Mouse (Mus musculus) lung, adult 2 months (tissue): ENCODE measurements around the gene Tbx3. TPM values are rescaled to one million over a fixed set of nuclear protein-coding genes. Genes with fewer than 3 reads are reported as not detected.

Experiments
- DNase-seq: peaks from one replicate; pipeline ENCODE4 v3.0.0; 2022
- H3K4me1 ChIP-seq: fragments of 200-500 bp; 2 replicates; pipeline ENCODE4 v1.6.1; 2011; ENCODE audit warnings: low read length; ENCODE audit not compliant: control insufficient read depth, insufficient read depth
- H3K4me3 ChIP-seq: fragments of 200-500 bp; replicated peaks from 2 replicates; pipeline ENCODE3; 2011; ENCODE audit warnings: low read depth, mild to moderate bottlenecking, control low read depth, low read length; ENCODE audit errors: extremely low read depth
- CTCF ChIP-seq: fragments of 200-500 bp; IDR thresholded peaks from 2 replicates; pipeline ENCODE4 v1.5.1; 2011; ENCODE audit warnings: mild to moderate bottlenecking, low read length, control low read depth; ENCODE audit not compliant: insufficient read depth
- POLR2A ChIP-seq: fragments of 200-500 bp; IDR thresholded peaks from 2 replicates; pipeline ENCODE4 v1.6.1; 2011; ENCODE audit warnings: low read depth, mild to moderate bottlenecking, control low read depth, low read length, borderline replicate concordance; ENCODE audit errors: extremely low read depth
- WGBS: fragments of 180-500 bp; shearing (Covaris S2); methylation state at CpG from one replicate; pipeline ENCODE4 v1.1.7; 2018; 5-methylcytosine and 5-hydroxymethylcytosine counted together
- polyA plus RNA-seq: library from polyadenylated mRNA; depleted of rRNA; stranded (reverse); fragments of >200 nt; gene quantifications from 2 replicates; pipeline ENCODE4 v1.2.3, GENCODE M21; 2012; rRNA removed

Gene Tbx3
- 135 and 160 TPM in 2 replicates for polyA plus RNA-seq

GRCm38 (mm10) chr5:119670566-119671108 lies at the start of gene Tbx3:
Tbx3 (plus strand) TSS chr5:119670669.
- under 1% methylated on average over 43 of the region's 43 CpGs for WGBS
- Histone ChIP-seq H3K4me1 (peaks cover 13% of the 10 kb centered on the region), H3K4me3 (peak within 1 kb of the TSS; percentile 77)
- peak; percentile 84 for DNase-seq
- TF ChIP-seq CTCF (0 out of 2 replicates have a peak, but pooled peaks have one; percentile 31), POLR2A (peak; percentile 73)

- 71% methylated on average over 1 of the region's 1 CpGs for WGBS
- TF ChIP-seq CTCF (no peak), POLR2A (no peak)
Measured at GRCm38 (mm10) chr5:119622076-119622475, 48.4 kb upstream of the Tbx3 start.

GRCm38 (mm10) chr5:119624554-119624953 lies 45.9 kb upstream of the Tbx3 start:
- Histone ChIP-seq H3K4me3 (no peak overlapping the region), H3K4me1 (peaks cover 3% of the 10 kb centered on the region; the same call in 1 of the 2 replicates)
- WGBS, result 67% methylated on average over 1 of the region's 1 CpGs
- TF ChIP-seq POLR2A (no peak), CTCF (no peak)
- DNase-seq, result no peak

More at GRCm38 (mm10) chr5:119622076-119622475, 48.4 kb upstream of the Tbx3 start:
- no peak for DNase-seq
- Histone ChIP-seq H3K4me3 (no peak overlapping the region), H3K4me1 (peaks cover 3% of the 10 kb centered on the region; the same call in 1 of the 2 replicates)

- 29% methylated on average over 13 of the region's 13 CpGs for WGBS
- no peak overlapping the region for H3K4me3 ChIP-seq
- no peak for TF ChIP-seq CTCF
- no peak for TF ChIP-seq POLR2A
- peaks cover 3% of the 10 kb centered on the region; the same call in 1 of the 2 replicates for H3K4me1 ChIP-seq
- no peak for DNase-seq
Measured at GRCm38 (mm10) chr5:119625603-119626002, 44.9 kb upstream of the Tbx3 start.

- DNase-seq, result no peak
- Histone ChIP-seq H3K4me3 (no peak overlapping the region), H3K4me1 (peaks cover 3% of the 10 kb centered on the region; the same call in 1 of the 2 replicates)
- WGBS, result 58% methylated on average over 9 of the region's 9 CpGs
- TF ChIP-seq CTCF (no peak), POLR2A (no peak)
Measured at GRCm38 (mm10) chr5:119626154-119626553, 44.3 kb upstream of the Tbx3 start.

- peaks cover 3% of the 10 kb centered on the region; the same call in 1 of the 2 replicates for H3K4me1 ChIP-seq
- 10% methylated on average over 22 of the region's 22 CpGs for WGBS
- TF ChIP-seq CTCF, result no peak
- no peak for TF ChIP-seq POLR2A
- no peak overlapping the region for H3K4me3 ChIP-seq
- DNase-seq, result no peak
Measured at GRCm38 (mm10) chr5:119626662-119627061, 43.8 kb upstream of the Tbx3 start.

GRCm38 (mm10) chr5:119628100-119628499 lies 42.4 kb upstream of the Tbx3 start:
- peaks cover 3% of the 10 kb centered on the region; the same call in 1 of the 2 replicates for H3K4me1 ChIP-seq
- no peak for DNase-seq
- H3K4me3 ChIP-seq, result no peak overlapping the region
- WGBS, result 93% methylated on average over 3 of the region's 3 CpGs
- TF ChIP-seq POLR2A, result no peak
- no peak for TF ChIP-seq CTCF

GRCm38 (mm10) chr5:119628746-119629327 lies 41.6 kb upstream of the Tbx3 start:
- Histone ChIP-seq H3K4me3 (no peak overlapping the region), H3K4me1 (peaks cover 3% of the 10 kb centered on the region; the same call in 1 of the 2 replicates)
- DNase-seq, result no peak
- 58% methylated on average over 11 of the region's 12 CpGs for WGBS
- TF ChIP-seq CTCF (no peak), POLR2A (no peak)

GRCm38 (mm10) chr5:119633581-119633980 lies 36.9 kb upstream of the Tbx3 start:
- no peak for TF ChIP-seq POLR2A
- TF ChIP-seq CTCF, result no peak
- no peak overlapping the region for H3K4me3 ChIP-seq
- DNase-seq, result no peak
- WGBS, result 68% methylated on average over 4 of the region's 4 CpGs
- H3K4me1 ChIP-seq, result no peaks in the 10 kb centered on the region

GRCm38 (mm10) chr5:119634861-119635260 lies 35.6 kb upstream of the Tbx3 start:
- no peak for DNase-seq
- WGBS, result 50% methylated on average over 2 of the region's 2 CpGs
- Histone ChIP-seq H3K4me3 (no peak overlapping the region), H3K4me1 (no peaks in the 10 kb centered on the region)
- no peak for TF ChIP-seq CTCF
- TF ChIP-seq POLR2A, result no peak
